Mouse (Mus musculus) lung, postnatal 0 days (tissue): ENCODE measurements around the gene Pigt.

Source experiments
- CTCF ChIP-seq: IDR thresholded peaks from 2 replicates; pipeline ENCODE4 v1.5.1; 2016; ENCODE audit warnings: antibody characterized with exemption, mild to moderate bottlenecking
- EP300 ChIP-seq: IDR thresholded peaks from 2 replicates; pipeline ENCODE4 v1.6.1; 2016; ENCODE audit warnings: antibody characterized with exemption, mild to moderate bottlenecking, control low read depth

- TF ChIP-seq EP300 (no peak), CTCF (no peak)
Observed at GRCm38 (mm10) chr2:164534315-164534714, 37.0 kb downstream of the Pigt start.
